Mouse (Mus musculus) testis, adult 2 months (tissue): ENCODE measurements around the gene Gm5244.

Experiments used
- CTCF ChIP-seq: fragments of 200-500 bp; IDR thresholded peaks from 2 replicates; pipeline ENCODE4 v1.5.1; 2012; ENCODE audit warnings: low read depth, mild to moderate bottlenecking, inconsistent platforms, low read length, moderate library complexity; ENCODE audit not compliant: control insufficient read depth, insufficient read depth, insufficient replicate concordance
- POLR2A ChIP-seq: fragments of 200-500 bp; IDR thresholded peaks from 2 replicates; pipeline ENCODE4 v1.6.1; 2012; ENCODE audit warnings: low read depth, mild to moderate bottlenecking, inconsistent platforms, low read length, moderate library complexity; ENCODE audit not compliant: control insufficient read depth

DNA sequence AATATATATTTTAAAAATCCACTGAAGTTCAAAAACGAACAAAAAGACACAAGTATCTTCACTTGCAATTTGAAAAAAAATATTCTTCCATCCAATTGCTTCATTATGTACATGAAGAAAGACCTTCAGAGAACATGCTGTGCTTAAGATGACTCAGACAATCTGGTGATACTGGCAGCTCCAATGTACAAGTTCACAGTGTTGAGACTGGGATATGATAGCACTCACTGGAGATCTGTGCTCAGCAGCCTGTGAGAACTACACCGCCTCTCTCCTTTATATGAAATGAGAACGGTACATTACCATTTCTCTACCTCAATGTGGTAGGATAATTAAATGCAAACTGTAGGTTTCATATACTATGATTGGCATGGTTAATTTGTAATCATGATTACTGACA, 43.7 kb upstream of the Gm5244 start:
- TF ChIP-seq CTCF (no peak), POLR2A (no peak)
